Mouse (Mus musculus): ENCODE results near the gene Gxylt1. TPM values are rescaled to one million over a fixed set of nuclear protein-coding genes. Genes with fewer than 3 reads are reported as not detected.
"Not testable (repeated sequence)": the region's sequence is repeated elsewhere in the genome, so short reads cannot be mapped to it uniquely, and the experiment has no call there.

Gxylt1 gene
- polyA plus RNA-seq, 1 experiment from 2014 or later: 12.0 TPM

DNA sequence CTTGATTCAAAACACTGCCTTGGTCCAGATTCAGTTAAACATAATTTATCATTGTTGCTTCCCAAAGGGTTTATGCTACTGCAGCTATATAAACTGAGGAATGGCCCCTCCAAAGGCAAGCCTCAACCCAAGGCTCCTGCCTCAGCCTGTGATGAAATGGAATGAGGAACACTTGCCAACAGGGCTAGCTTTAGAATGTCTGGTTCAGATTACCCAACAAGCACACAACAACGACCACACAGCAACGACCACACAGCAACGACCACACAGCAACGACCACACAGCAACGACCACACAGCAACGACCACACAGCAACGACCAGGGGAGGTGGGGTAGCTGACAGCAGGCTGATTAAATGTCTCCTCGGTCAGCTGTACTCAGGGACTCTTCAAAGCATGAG, 15.0 kb downstream of the Gxylt1 start:
- 81% methylated on average over 8 of the region's 8 CpGs for WGBS (ENCODE audit: insufficient replicate concordance)
- no peak overlapping the region for H3K4me2 ChIP-seq
- H3K36me3 ChIP-seq (ENCODE audit: control insufficient read depth, insufficient read depth, low read length): peaks cover 8% of the 10 kb centered on the region; the same call in 1 of the 2 replicates
- no peak for ATAC-seq (replicated peaks; ENCODE audit: insufficient number of reproducible peaks, low FRiP score, low TSS enrichment)
- no peaks in the 10 kb centered on the region for H3K9me3 ChIP-seq (replicated peaks; ENCODE audit: control insufficient read depth, low read length)
- no peaks in the 10 kb centered on the region for H3K27me3 ChIP-seq (ENCODE audit: control insufficient read depth, insufficient read depth, low read length)
- H3K9ac ChIP-seq (ENCODE audit: low read depth, low read length): no peak overlapping the region
- no peaks in the 10 kb centered on the region for H3K4me1 ChIP-seq (ENCODE audit: control insufficient read depth, insufficient read depth, low read length)
- H3K27ac ChIP-seq (ENCODE audit: low read depth, low read length): no peak overlapping the region
- H3K4me3 ChIP-seq (ENCODE audit: low read depth, low read length): no peak overlapping the region

DNA sequence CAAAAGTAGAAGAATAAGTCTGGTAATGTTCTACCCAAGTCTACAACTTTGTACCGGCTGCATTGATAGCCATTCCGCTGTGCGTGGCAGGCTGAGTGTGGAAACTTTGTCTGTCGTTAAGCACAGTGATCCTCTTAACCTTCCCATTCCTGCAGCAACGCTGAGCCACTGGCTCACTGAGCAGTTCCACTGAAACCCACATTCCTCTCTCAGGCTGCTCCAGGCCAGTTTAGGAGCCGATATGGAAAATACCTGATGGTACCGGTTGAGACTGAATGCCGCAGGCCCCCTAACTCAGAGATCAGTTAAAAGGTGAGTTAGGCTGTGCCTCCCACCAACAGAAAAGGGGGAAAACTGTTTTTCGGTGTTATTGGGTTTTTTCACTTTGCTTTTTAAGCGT, 19.7 kb downstream of the Gxylt1 start:
- Histone ChIP-seq H3K4me2 (no peak overlapping the region), H3K27me3 (ENCODE audit: control insufficient read depth, insufficient read depth, low read length) (no peaks in the 10 kb centered on the region), H3K9ac (ENCODE audit: low read depth, low read length) (no peak overlapping the region), H3K9me3 (replicated peaks; ENCODE audit: control insufficient read depth, low read length) (no peaks in the 10 kb centered on the region), H3K36me3 (ENCODE audit: control insufficient read depth, insufficient read depth, low read length) (peaks cover 6% of the 10 kb centered on the region; the same call in 1 of the 2 replicates), H3K4me1 (ENCODE audit: control insufficient read depth, insufficient read depth, low read length) (no peaks in the 10 kb centered on the region), H3K4me3 (ENCODE audit: low read depth, low read length) (no peak overlapping the region), H3K27ac (ENCODE audit: low read depth, low read length) (no peak overlapping the region)
- 58% methylated on average over 10 of the region's 10 CpGs for WGBS (ENCODE audit: insufficient replicate concordance)
- no peak for ATAC-seq (replicated peaks; ENCODE audit: insufficient number of reproducible peaks, low FRiP score, low TSS enrichment)

DNA sequence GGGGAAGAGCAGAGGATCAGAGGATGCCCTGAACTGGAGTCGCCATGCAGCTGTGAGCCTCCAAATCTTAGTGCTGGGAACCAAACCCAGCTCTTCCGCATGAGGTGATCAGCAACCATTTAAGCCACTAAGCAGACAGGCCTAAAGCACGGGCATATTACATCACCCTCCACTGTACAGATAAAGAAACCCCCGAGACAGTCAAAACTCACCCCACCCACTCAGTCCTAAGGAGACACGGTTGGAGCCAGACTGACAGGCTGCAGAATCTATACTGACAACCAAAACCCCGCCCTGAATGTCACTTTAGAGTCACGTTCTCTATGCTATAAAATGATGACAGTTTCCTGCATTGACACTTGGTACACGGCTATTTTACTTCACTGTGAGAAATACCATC, 21.8 kb downstream of the Gxylt1 start:
- H3K9me3 ChIP-seq (replicated peaks; ENCODE audit: control insufficient read depth, low read length): no peaks in the 10 kb centered on the region
- H3K9ac ChIP-seq (ENCODE audit: low read depth, low read length): no peak overlapping the region
- no peak; the same call in 1 of the 2 replicates for ATAC-seq (replicated peaks; ENCODE audit: insufficient number of reproducible peaks, low FRiP score, low TSS enrichment)
- H3K27ac ChIP-seq (ENCODE audit: low read depth, low read length): no peak overlapping the region
- 70% methylated on average over 8 of the region's 8 CpGs for WGBS (ENCODE audit: insufficient replicate concordance)
- no peaks in the 10 kb centered on the region for H3K27me3 ChIP-seq (ENCODE audit: control insufficient read depth, insufficient read depth, low read length)
- no peak overlapping the region for H3K4me2 ChIP-seq
- no peak overlapping the region for H3K4me3 ChIP-seq (ENCODE audit: low read depth, low read length)
- no peaks in the 10 kb centered on the region for H3K4me1 ChIP-seq (ENCODE audit: control insufficient read depth, insufficient read depth, low read length)
- H3K36me3 ChIP-seq (ENCODE audit: control insufficient read depth, insufficient read depth, low read length): peaks cover 3% of the 10 kb centered on the region; the same call in 1 of the 2 replicates

GRCm38 (mm10) chr15:93252396-93252795, 22.6 kb downstream of the Gxylt1 start:
- no peaks in the 10 kb centered on the region for H3K4me1 ChIP-seq (ENCODE audit: control insufficient read depth, insufficient read depth, low read length)
- H3K36me3 ChIP-seq (ENCODE audit: control insufficient read depth, insufficient read depth, low read length): 0 out of 2 replicates have a peak, but pooled peaks cover 2% of the 10 kb centered on the region
- ATAC-seq (replicated peaks; ENCODE audit: insufficient number of reproducible peaks, low FRiP score, low TSS enrichment): no peak
- WGBS (ENCODE audit: insufficient replicate concordance): 75% methylated on average over 6 of the region's 6 CpGs
- no peak overlapping the region for H3K4me2 ChIP-seq
- no peak overlapping the region for H3K9ac ChIP-seq (ENCODE audit: low read depth, low read length)
- no peak overlapping the region for H3K4me3 ChIP-seq (ENCODE audit: low read depth, low read length)
- H3K9me3 ChIP-seq (replicated peaks; ENCODE audit: control insufficient read depth, low read length): no peaks in the 10 kb centered on the region
- no peak overlapping the region for H3K27ac ChIP-seq (ENCODE audit: low read depth, low read length)
- H3K27me3 ChIP-seq (ENCODE audit: control insufficient read depth, insufficient read depth, low read length): no peaks in the 10 kb centered on the region

DNA sequence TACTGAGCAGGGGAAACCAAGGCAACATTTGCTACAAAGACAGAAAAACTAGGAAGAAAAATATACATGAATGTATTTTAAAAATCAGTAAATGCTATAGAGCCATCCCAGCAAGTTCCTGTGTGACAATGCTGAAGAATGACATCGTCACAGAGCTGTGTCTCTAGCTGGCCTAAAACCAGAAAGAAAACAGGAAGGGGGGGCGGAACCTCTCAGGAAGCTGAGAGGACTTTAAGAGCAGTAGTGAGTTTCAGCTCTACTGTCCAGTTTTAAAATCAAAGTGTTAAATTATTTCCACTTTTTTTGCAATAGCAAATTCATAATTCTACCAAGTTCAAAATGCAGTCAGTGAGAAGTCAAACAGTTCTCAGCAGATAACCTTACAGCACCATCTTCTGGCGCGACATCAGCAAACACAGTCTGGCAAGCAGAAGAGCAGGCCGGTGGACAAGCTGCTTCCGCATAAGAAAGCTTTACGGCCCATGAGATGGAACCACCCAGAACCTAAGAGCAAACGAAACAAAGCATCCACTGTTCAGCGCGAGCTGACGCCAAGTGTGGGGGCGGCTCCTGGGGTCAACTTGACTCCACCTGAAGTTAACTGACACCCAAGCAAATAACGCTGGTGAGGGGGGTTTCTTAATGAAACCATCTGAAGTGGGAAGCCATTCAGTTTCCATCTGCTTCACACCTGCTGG, 23.3 kb downstream of the Gxylt1 start:
- Histone ChIP-seq H3K9ac (ENCODE audit: low read depth, low read length) (no peak overlapping the region), H3K4me1 (ENCODE audit: control insufficient read depth, insufficient read depth, low read length) (no peaks in the 10 kb centered on the region), H3K27me3 (ENCODE audit: control insufficient read depth, insufficient read depth, low read length) (no peaks in the 10 kb centered on the region), H3K27ac (ENCODE audit: low read depth, low read length) (no peak overlapping the region), H3K9me3 (replicated peaks; ENCODE audit: control insufficient read depth, low read length) (no peaks in the 10 kb centered on the region), H3K4me2 (no peak overlapping the region), H3K4me3 (ENCODE audit: low read depth, low read length) (no peak overlapping the region), H3K36me3 (ENCODE audit: control insufficient read depth, insufficient read depth, low read length) (0 out of 2 replicates have a peak, but pooled peaks cover 5% of the 10 kb centered on the region)
- WGBS (ENCODE audit: insufficient replicate concordance): 67% methylated on average over 13 of the region's 13 CpGs
- ATAC-seq (replicated peaks; ENCODE audit: insufficient number of reproducible peaks, low FRiP score, low TSS enrichment): no peak

DNA sequence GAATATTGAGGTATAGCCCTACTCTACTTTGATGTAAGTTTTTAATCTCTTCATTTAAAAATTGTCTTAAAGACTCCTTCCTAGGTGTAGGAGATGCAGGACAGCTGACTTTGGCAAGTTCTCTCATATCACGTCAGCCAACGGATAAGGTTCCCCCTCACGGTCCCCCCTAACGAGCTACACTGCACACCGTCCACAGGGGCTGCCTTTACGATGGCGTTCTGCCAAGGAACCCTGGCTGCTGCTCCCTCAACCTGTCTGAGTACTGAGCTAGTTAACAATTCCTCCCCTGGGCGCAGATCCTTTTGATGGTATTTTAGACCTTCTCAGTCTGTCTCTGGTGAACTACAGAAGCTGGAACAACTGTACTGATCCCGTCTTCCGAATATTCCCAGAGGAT, 31.8 kb downstream of the Gxylt1 start:
- H3K27ac ChIP-seq (ENCODE audit: low read depth, low read length): no peak overlapping the region
- no peaks in the 10 kb centered on the region for H3K4me1 ChIP-seq (ENCODE audit: control insufficient read depth, insufficient read depth, low read length)
- H3K4me3 ChIP-seq (ENCODE audit: low read depth, low read length): no peak overlapping the region
- WGBS (ENCODE audit: insufficient replicate concordance): 67% methylated on average over 10 of the region's 10 CpGs
- H3K9me3 ChIP-seq (replicated peaks; ENCODE audit: control insufficient read depth, low read length): peaks cover 3% of the 10 kb centered on the region
- no peak for ATAC-seq (replicated peaks; ENCODE audit: insufficient number of reproducible peaks, low FRiP score, low TSS enrichment)
- no peak overlapping the region for H3K9ac ChIP-seq (ENCODE audit: low read depth, low read length)
- no peaks in the 10 kb centered on the region for H3K27me3 ChIP-seq (ENCODE audit: control insufficient read depth, insufficient read depth, low read length)
- H3K36me3 ChIP-seq (ENCODE audit: control insufficient read depth, insufficient read depth, low read length): peaks cover 23% of the 10 kb centered on the region
- no peak overlapping the region for H3K4me2 ChIP-seq

DNA sequence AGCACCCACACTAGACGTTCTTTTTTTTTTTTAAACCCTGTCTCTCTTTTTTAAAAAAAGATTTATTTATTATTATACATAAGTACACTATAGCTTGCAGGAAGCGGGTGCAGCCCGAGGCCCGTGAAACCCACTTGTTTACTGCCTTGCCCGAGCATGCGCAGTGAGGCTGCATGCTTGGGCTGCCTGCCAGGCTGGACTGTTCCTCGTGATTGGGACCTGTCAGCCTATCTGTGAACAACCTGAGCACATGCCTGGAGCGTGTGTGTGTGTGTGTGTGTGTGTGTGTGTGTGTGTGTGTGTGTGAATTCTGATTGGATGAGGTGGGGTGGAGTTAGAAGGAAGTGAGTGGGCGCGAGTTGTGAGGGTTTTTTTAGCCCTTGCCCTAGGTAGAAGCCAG, 38.5 kb downstream of the Gxylt1 start:
- not testable (repeated sequence) for H3K27me3 ChIP-seq (ENCODE audit: control insufficient read depth, insufficient read depth, low read length); H3K9ac ChIP-seq (ENCODE audit: low read depth, low read length); ATAC-seq (replicated peaks; ENCODE audit: insufficient number of reproducible peaks, low FRiP score, low TSS enrichment); H3K27ac ChIP-seq (ENCODE audit: low read depth, low read length); H3K4me2 ChIP-seq; H3K4me3 ChIP-seq (ENCODE audit: low read depth, low read length); H3K4me1 ChIP-seq (ENCODE audit: control insufficient read depth, insufficient read depth, low read length); H3K9me3 ChIP-seq (replicated peaks; ENCODE audit: control insufficient read depth, low read length)
- 91% methylated on average over 10 of the region's 10 CpGs for WGBS (ENCODE audit: insufficient replicate concordance)
- H3K36me3 ChIP-seq (ENCODE audit: control insufficient read depth, insufficient read depth, low read length): peaks cover 13% of the 10 kb centered on the region

DNA sequence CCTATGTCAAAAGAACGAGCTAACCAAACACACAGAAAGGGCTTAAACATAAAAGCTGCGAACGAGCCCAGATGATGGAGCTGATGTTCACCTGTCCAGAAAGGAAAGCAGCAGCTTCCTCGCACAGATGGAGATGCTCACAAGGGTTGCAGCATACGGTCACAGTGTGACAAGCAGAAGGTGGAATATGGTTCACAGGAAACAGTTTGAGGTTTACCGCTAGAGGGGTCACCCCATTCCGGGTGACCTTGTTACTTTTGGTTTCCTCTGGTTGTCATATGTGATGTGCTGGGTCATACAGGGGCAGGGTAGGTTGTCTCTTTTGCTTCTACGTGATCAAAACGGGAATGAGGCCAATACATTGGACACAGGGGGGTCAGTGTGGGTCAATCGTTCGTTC, 46.0 kb downstream of the Gxylt1 start:
- Histone ChIP-seq H3K9me3 (replicated peaks; ENCODE audit: control insufficient read depth, low read length) (no peaks in the 10 kb centered on the region), H3K27me3 (ENCODE audit: control insufficient read depth, insufficient read depth, low read length) (no peaks in the 10 kb centered on the region), H3K4me1 (ENCODE audit: control insufficient read depth, insufficient read depth, low read length) (no peaks in the 10 kb centered on the region), H3K4me3 (ENCODE audit: low read depth, low read length) (no peak overlapping the region), H3K36me3 (ENCODE audit: control insufficient read depth, insufficient read depth, low read length) (no peaks in the 10 kb centered on the region), H3K4me2 (no peak overlapping the region), H3K27ac (ENCODE audit: low read depth, low read length) (no peak overlapping the region), H3K9ac (ENCODE audit: low read depth, low read length) (no peak overlapping the region)
- no peak for ATAC-seq (replicated peaks; ENCODE audit: insufficient number of reproducible peaks, low FRiP score, low TSS enrichment)
- WGBS (ENCODE audit: insufficient replicate concordance): 75% methylated on average over 11 of the region's 11 CpGs

GRCm38 (mm10) chr15:93228375-93228774, 46.6 kb downstream of the Gxylt1 start:
- no peak for ATAC-seq (replicated peaks; ENCODE audit: insufficient number of reproducible peaks, low FRiP score, low TSS enrichment)
- Histone ChIP-seq H3K4me3 (ENCODE audit: low read depth, low read length) (no peak overlapping the region), H3K36me3 (ENCODE audit: control insufficient read depth, insufficient read depth, low read length) (no peaks in the 10 kb centered on the region), H3K9me3 (replicated peaks; ENCODE audit: control insufficient read depth, low read length) (no peaks in the 10 kb centered on the region), H3K27me3 (ENCODE audit: control insufficient read depth, insufficient read depth, low read length) (no peaks in the 10 kb centered on the region), H3K4me2 (no peak overlapping the region), H3K4me1 (ENCODE audit: control insufficient read depth, insufficient read depth, low read length) (no peaks in the 10 kb centered on the region), H3K9ac (ENCODE audit: low read depth, low read length) (no peak overlapping the region), H3K27ac (ENCODE audit: low read depth, low read length) (no peak overlapping the region)
- WGBS (ENCODE audit: insufficient replicate concordance): 80% methylated on average over 10 of the region's 10 CpGs

Data from heart, embryonic 11.5 days (tissue).